Mouse (Mus musculus): ENCODE data around the gene Gdpd1. TPM values are rescaled to one million over a fixed set of nuclear protein-coding genes. Genes with fewer than 3 reads are reported as not detected.

The Gdpd1 gene
- total RNA-seq, 1 experiment, result 5.0 TPM

GRCm38 (mm10) chr11:86994791-86995624, 78.9 kb downstream of the Gdpd1 start:
- in situ Hi-C loops (cut with MboI; ENCODE audit: low sequenced_read_pairs in 2 of 2, unreplicated experiment in 2 of 2), result no loop called here

GRCm38 (mm10) chr11:86994330-86994729, 79.5 kb downstream of the Gdpd1 start:
- no peaks in the 10 kb centered on the region for H3K36me3 ChIP-seq (ENCODE audit: control insufficient read depth, insufficient read depth, low read length, poor library complexity, severe bottlenecking)
- no peak overlapping the region; the same call in 1 of the 2 replicates for H3K27ac ChIP-seq (ENCODE audit: insufficient read depth, low read depth, low read length, poor library complexity, severe bottlenecking)
- no peaks in the 10 kb centered on the region for H3K9me3 ChIP-seq (ENCODE audit: control insufficient read depth, insufficient read depth, low read depth, low read length)
- DNase-seq (ENCODE audit: low read depth, low spot score), result no peak
- in situ Hi-C loops (cut with MboI; ENCODE audit: low sequenced_read_pairs in 2 of 2, unreplicated experiment in 2 of 2), result no loop called here
- peak overlapping the region; percentile 19; the same call in 1 of the 2 replicates for H3K9ac ChIP-seq (ENCODE audit: insufficient read depth, low read depth, low read length, poor library complexity, severe bottlenecking)
- no peak for TF ChIP-seq ZC3H11A (IDR thresholded peaks at IDR 0.05; ENCODE audit: borderline replicate concordance, low read depth, low read length)
- TF ChIP-seq MAFK (IDR thresholded peaks at IDR 0.05; ENCODE audit: insufficient read depth, low read depth, low read length), result no peak
- no peak for TF ChIP-seq HCFC1 (IDR thresholded peaks at IDR 0.05; ENCODE audit: borderline replicate concordance, insufficient read depth, low read length)
- TF ChIP-seq CHD2 (IDR thresholded peaks at IDR 0.05; ENCODE audit: low read depth, low read length), result no peak
- no peak for TF ChIP-seq ZNF384 (IDR thresholded peaks at IDR 0.05; ENCODE audit: low read depth, low read length)
- peak overlapping the region; percentile 49 to 99; a peak in 3 of 4 replicates for H3K4me3 ChIP-seq (ENCODE audit: insufficient read depth in 1 of 2, low read depth in 1 of 2, low read length in 2 of 2, poor library complexity in 1 of 2, severe bottlenecking in 1 of 2)
- H3K4me1 ChIP-seq (ENCODE audit: control insufficient read depth in 2 of 2, insufficient read depth in 2 of 2, low read length in 2 of 2, poor library complexity in 1 of 2), result peaks cover 6 to 7% of the 10 kb centered on the region in 2 experiments; a peak in 3 of 4 replicates

More at GRCm38 (mm10) chr11:86994791-86995624, 78.9 kb downstream of the Gdpd1 start:
- no peak for DNase-seq (ENCODE audit: low read depth, low spot score)
- no peak overlapping the region for H3K4me3 ChIP-seq (ENCODE audit: insufficient read depth in 1 of 2, low read depth in 1 of 2, low read length in 2 of 2, poor library complexity in 1 of 2, severe bottlenecking in 1 of 2)
- H3K27ac ChIP-seq (ENCODE audit: insufficient read depth, low read depth, low read length, poor library complexity, severe bottlenecking), result no peak overlapping the region; the same call in 1 of the 2 replicates
- TF ChIP-seq ZC3H11A (IDR thresholded peaks at IDR 0.05; ENCODE audit: borderline replicate concordance, low read depth, low read length), result no peak
- TF ChIP-seq HCFC1 (IDR thresholded peaks at IDR 0.05; ENCODE audit: borderline replicate concordance, insufficient read depth, low read length), result no peak
- peaks cover 3 to 6% of the 10 kb centered on the region in 2 experiments; a peak in 3 of 4 replicates for H3K4me1 ChIP-seq (ENCODE audit: control insufficient read depth in 2 of 2, insufficient read depth in 2 of 2, low read length in 2 of 2, poor library complexity in 1 of 2)
- H3K36me3 ChIP-seq (ENCODE audit: control insufficient read depth, insufficient read depth, low read length, poor library complexity, severe bottlenecking), result no peaks in the 10 kb centered on the region
- H3K9ac ChIP-seq (ENCODE audit: insufficient read depth, low read depth, low read length, poor library complexity, severe bottlenecking), result no peak overlapping the region
- H3K9me3 ChIP-seq (ENCODE audit: control insufficient read depth, insufficient read depth, low read depth, low read length), result no peaks in the 10 kb centered on the region

GRCm38 (mm10) chr11:86993041-86994037, 80.5 kb downstream of the Gdpd1 start, which contains the start of gene Ypel2:
Gene Ypel2 (minus strand): TSS chr11:86993707.
- Histone ChIP-seq H3K27ac (ENCODE audit: insufficient read depth, low read depth, low read length, poor library complexity, severe bottlenecking) (peak within 1 kb of the TSS; percentile 22; the same call in 1 of the 2 replicates), H3K9me3 (ENCODE audit: control insufficient read depth, insufficient read depth, low read depth, low read length) (no peaks in the 10 kb centered on the region), H3K9ac (ENCODE audit: insufficient read depth, low read depth, low read length, poor library complexity, severe bottlenecking) (peak within 1 kb of the TSS; percentile 69), H3K4me3 (ENCODE audit: insufficient read depth in 1 of 2, low read depth in 1 of 2, low read length in 2 of 2, poor library complexity in 1 of 2, severe bottlenecking in 1 of 2) (peak within 1 kb of the TSS; percentile 94 to 99), H3K4me1 (ENCODE audit: control insufficient read depth in 2 of 2, insufficient read depth in 2 of 2, low read length in 2 of 2, poor library complexity in 1 of 2) (peaks cover 8% of the 10 kb centered on the region in 2 experiments; a peak in 3 of 4 replicates), H3K36me3 (ENCODE audit: control insufficient read depth, insufficient read depth, low read length, poor library complexity, severe bottlenecking) (no peaks in the 10 kb centered on the region)
- peak; percentile 91 for TF ChIP-seq CHD2 (IDR thresholded peaks at IDR 0.05; ENCODE audit: low read depth, low read length)
- TF ChIP-seq ZNF384 (IDR thresholded peaks at IDR 0.05; ENCODE audit: low read depth, low read length), result no peak
- TF ChIP-seq HCFC1 (IDR thresholded peaks at IDR 0.05; ENCODE audit: borderline replicate concordance, insufficient read depth, low read length), result 0 out of 2 replicates have a peak, but pooled peaks have one; percentile 50
- peak; percentile 90 for DNase-seq (ENCODE audit: low read depth, low spot score)
- in situ Hi-C loops (cut with MboI; ENCODE audit: low sequenced_read_pairs in 2 of 2, unreplicated experiment in 2 of 2), result no loop called here

- Histone ChIP-seq H3K4me3 (ENCODE audit: insufficient read depth in 1 of 2, low read depth in 1 of 2, low read length in 2 of 2, poor library complexity in 1 of 2, severe bottlenecking in 1 of 2) (peak overlapping the region; percentile 94 to 99), H3K9ac (ENCODE audit: insufficient read depth, low read depth, low read length, poor library complexity, severe bottlenecking) (peak overlapping the region; percentile 69), H3K36me3 (ENCODE audit: control insufficient read depth, insufficient read depth, low read length, poor library complexity, severe bottlenecking) (no peaks in the 10 kb centered on the region), H3K4me1 (ENCODE audit: control insufficient read depth in 2 of 2, insufficient read depth in 2 of 2, low read length in 2 of 2, poor library complexity in 1 of 2) (peaks cover 8% of the 10 kb centered on the region in 2 experiments; a peak in 3 of 4 replicates), H3K27ac (ENCODE audit: insufficient read depth, low read depth, low read length, poor library complexity, severe bottlenecking) (no peak overlapping the region), H3K9me3 (ENCODE audit: control insufficient read depth, insufficient read depth, low read depth, low read length) (no peaks in the 10 kb centered on the region)
- no peak for DNase-seq (ENCODE audit: low read depth, low spot score)
- TF ChIP-seq MAFK (IDR thresholded peaks at IDR 0.05; ENCODE audit: insufficient read depth, low read depth, low read length) (no peak), HCFC1 (IDR thresholded peaks at IDR 0.05; ENCODE audit: borderline replicate concordance, insufficient read depth, low read length) (no peak), ZC3H11A (IDR thresholded peaks at IDR 0.05; ENCODE audit: borderline replicate concordance, low read depth, low read length) (no peak), ZNF384 (IDR thresholded peaks at IDR 0.05; ENCODE audit: low read depth, low read length) (no peak), CHD2 (IDR thresholded peaks at IDR 0.05; ENCODE audit: low read depth, low read length) (no peak)
- in situ Hi-C loops (cut with MboI; ENCODE audit: low sequenced_read_pairs in 2 of 2, unreplicated experiment in 2 of 2), result no loop called here
Measured at GRCm38 (mm10) chr11:86992461-86992988, 81.3 kb downstream of the Gdpd1 start.
